Mouse (Mus musculus) B cell, adult 2 months (primary cell): ENCODE measurements around the gene Dlg4.

Experiments
- DNase-seq, 2 experiments: peaks; one replicate each; pipeline ENCODE4 v3.0.0; 2022

The Dlg4 gene

GRCm38 (mm10) chr11:70016669-70017068, at the start of gene Dlg4:
Gene Dlg4, plus strand, starts transcription at chr11:70016942.
- DNase-seq, result no peak

- DNase-seq, result no peak
Observed at GRCm38 (mm10) chr11:69968793-69969192, 47.9 kb upstream of the Dlg4 start.

- no peak for DNase-seq
Observed at GRCm38 (mm10) chr11:69970222-69970621, 46.5 kb upstream of the Dlg4 start.

- peak; percentile 23 to 37 for DNase-seq
Observed at GRCm38 (mm10) chr11:69970775-69971174, 46.0 kb upstream of the Dlg4 start.

- no peak for DNase-seq
Observed at GRCm38 (mm10) chr11:69974907-69975306, 41.8 kb upstream of the Dlg4 start.

- no peak for DNase-seq
Observed at GRCm38 (mm10) chr11:69976271-69976670, 40.5 kb upstream of the Dlg4 start.

GRCm38 (mm10) chr11:69979827-69980195, 36.9 kb upstream of the Dlg4 start:
- no peak for DNase-seq

- peak; percentile 96 to 97 for DNase-seq
Observed at GRCm38 (mm10) chr11:69980196-69981140, 36.3 kb upstream of the Dlg4 start.

- no peak for DNase-seq
Observed at GRCm38 (mm10) chr11:69981141-69981762, 35.5 kb upstream of the Dlg4 start, which contains the start of gene Ctdnep1. Gene Ctdnep1, plus strand, starts transcription at chr11:69981156.

GRCm38 (mm10) chr11:69982225-69982624, 34.5 kb upstream of the Dlg4 start, which contains the start of gene Elp5:
Gene Elp5, minus strand, starts transcription at chr11:69982517.
- no peak for DNase-seq

- no peak for DNase-seq
Observed at GRCm38 (mm10) chr11:69982877-69983276, 33.9 kb upstream of the Dlg4 start.

- no peak for DNase-seq
Observed at GRCm38 (mm10) chr11:69983377-69983776, 33.4 kb upstream of the Dlg4 start.

GRCm38 (mm10) chr11:69984431-69984830, 32.3 kb upstream of the Dlg4 start:
- no peak for DNase-seq

- no peak for DNase-seq
Observed at GRCm38 (mm10) chr11:69989949-69990348, 26.8 kb upstream of the Dlg4 start.

- peak; percentile 96 to 98 for DNase-seq
Observed at GRCm38 (mm10) chr11:69990850-69991691, 25.7 kb upstream of the Dlg4 start, which contains the start of gene Gabarap. Gene Gabarap, plus strand, starts transcription at chr11:69991143.

- DNase-seq, result no peak
Observed at GRCm38 (mm10) chr11:69991711-69992110, 25.0 kb upstream of the Dlg4 start.

GRCm38 (mm10) chr11:69992396-69992795, 24.3 kb upstream of the Dlg4 start:
- no peak for DNase-seq

- no peak for DNase-seq
Observed at GRCm38 (mm10) chr11:69992932-69993331, 23.8 kb upstream of the Dlg4 start.

- no peak for DNase-seq
Observed at GRCm38 (mm10) chr11:69994401-69995090, 22.2 kb upstream of the Dlg4 start.

GRCm38 (mm10) chr11:69995391-69995960, 21.3 kb upstream of the Dlg4 start, which contains the start of gene Phf23:
Gene Phf23, plus strand, starts transcription at chr11:69995777.
- peak; percentile 93 to 95 for DNase-seq

- DNase-seq, result peak; percentile 60 to 62
Observed at GRCm38 (mm10) chr11:69996161-69997061, 20.3 kb upstream of the Dlg4 start.
